Mouse (Mus musculus): ENCODE results near the gene Ncl. TPM values are rescaled to one million over a fixed set of nuclear protein-coding genes. Genes with fewer than 3 reads are reported as not detected.

The Ncl gene
- polyA plus RNA-seq, 1 experiment from 2014 or later: 270 TPM

DNA sequence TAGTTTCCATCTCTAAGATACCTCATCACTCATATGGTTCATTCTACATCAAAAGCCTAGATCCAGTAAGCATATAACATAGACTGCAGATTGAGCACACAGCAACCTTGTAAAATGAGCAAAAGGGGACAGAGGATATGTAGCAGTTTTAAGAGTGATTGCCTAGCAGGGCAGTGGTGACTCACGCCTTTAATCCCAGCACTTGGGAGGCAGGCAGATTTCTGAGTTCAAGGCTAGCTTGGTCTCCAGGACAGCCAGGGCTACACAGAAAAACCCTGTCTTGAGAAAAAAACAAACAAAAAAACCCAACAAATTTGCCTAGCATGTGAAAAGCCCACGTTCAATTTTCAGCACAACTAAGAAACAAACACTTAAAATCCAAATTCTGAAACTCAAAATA, 5.0 kb downstream of the Ncl start:
- H3K4me1 ChIP-seq (replicated peaks): peaks cover 9% of the 10 kb centered on the region
- 90% methylated on average over 2 of the region's 2 CpGs for WGBS
- DNase-seq (ENCODE audit: low spot score): no peak
- H3K9me3 ChIP-seq: no peaks in the 10 kb centered on the region
- no peak overlapping the region for H3K27ac ChIP-seq
- H3K36me3 ChIP-seq: peaks cover 88% of the 10 kb centered on the region
- H3K4me3 ChIP-seq: no peak overlapping the region
- H3K27me3 ChIP-seq (ENCODE audit: insufficient read depth, poor library complexity, severe bottlenecking): no peaks in the 10 kb centered on the region

DNA sequence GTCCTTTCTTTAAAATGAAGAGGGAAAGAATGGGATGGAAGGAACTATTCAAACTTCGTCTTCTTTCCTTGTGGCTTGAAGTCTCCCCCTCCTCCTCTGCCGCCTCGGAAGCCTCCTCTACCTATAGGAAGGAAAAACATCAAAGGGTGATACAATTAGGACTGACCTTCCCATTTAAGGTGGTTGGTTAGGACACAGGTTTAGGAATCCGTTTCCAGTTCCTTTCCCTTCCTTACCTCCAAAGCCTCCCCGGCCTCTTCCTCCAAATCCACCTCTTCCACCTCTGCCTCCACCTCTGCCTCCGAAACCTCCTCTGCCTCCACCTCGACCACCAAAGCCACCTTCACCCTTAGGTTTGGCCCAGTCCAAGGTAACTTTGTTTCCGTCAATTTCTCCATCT, 8.6 kb downstream of the Ncl start:
- Histone ChIP-seq H3K4me1 (replicated peaks) (no peaks in the 10 kb centered on the region), H3K27ac (no peak overlapping the region), H3K27me3 (ENCODE audit: insufficient read depth, poor library complexity, severe bottlenecking) (no peaks in the 10 kb centered on the region), H3K9me3 (no peaks in the 10 kb centered on the region), H3K36me3 (peaks cover 99% of the 10 kb centered on the region), H3K4me3 (no peak overlapping the region)
- DNase-seq (ENCODE audit: low spot score): no peak
- 86% methylated on average over 8 of the region's 8 CpGs for WGBS

DNA sequence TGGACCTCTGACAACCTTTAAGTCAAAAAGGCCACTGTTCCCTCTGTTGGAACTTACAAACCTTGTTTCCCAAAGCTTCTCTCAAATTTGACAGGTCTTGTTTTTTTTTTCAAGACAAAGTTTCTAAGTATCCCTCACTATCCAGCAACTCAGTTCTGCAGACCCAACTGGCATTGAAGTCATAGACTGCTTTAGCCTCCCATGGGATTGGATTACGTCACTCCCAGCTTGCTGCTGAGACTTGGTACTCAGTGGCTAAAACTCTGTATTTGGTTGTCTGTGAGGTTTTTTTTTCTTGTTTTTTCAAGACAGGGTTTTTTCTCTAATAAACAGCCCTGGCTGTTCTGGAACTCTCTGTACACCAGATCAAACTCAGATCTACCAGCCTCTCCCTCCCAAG, 9.5 kb downstream of the Ncl start:
- H3K4me3 ChIP-seq: no peak overlapping the region
- H3K9me3 ChIP-seq: no peaks in the 10 kb centered on the region
- no peak overlapping the region for H3K27ac ChIP-seq
- no peak for DNase-seq (ENCODE audit: low spot score)
- no peaks in the 10 kb centered on the region for H3K27me3 ChIP-seq (ENCODE audit: insufficient read depth, poor library complexity, severe bottlenecking)
- no peaks in the 10 kb centered on the region for H3K4me1 ChIP-seq (replicated peaks)
- H3K36me3 ChIP-seq: peaks cover 99% of the 10 kb centered on the region
- WGBS: 92% methylated on average over 1 of the region's 1 CpGs

DNA sequence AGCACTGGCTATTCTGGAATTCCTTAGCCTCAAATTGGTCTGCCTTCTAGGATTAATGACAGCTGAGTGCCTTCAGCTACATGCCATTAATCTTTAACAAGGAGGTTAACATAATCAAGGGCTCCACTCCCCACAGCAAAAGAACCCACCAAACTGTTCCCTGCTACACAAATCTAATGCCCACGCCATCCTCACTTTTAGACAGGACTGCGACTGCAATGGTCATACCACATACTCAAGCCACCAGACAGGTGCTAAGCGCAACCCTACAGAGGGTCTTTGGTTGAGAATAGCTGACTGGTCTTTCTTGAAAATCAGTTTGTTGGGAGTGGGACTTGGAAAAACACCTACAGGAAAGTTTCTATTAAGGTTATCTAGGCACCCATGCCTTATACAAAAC, 10.0 kb downstream of the Ncl start:
- no peaks in the 10 kb centered on the region for H3K4me1 ChIP-seq (replicated peaks)
- DNase-seq (ENCODE audit: low spot score): no peak
- H3K36me3 ChIP-seq: peaks cover 94% of the 10 kb centered on the region
- H3K4me3 ChIP-seq: no peak overlapping the region
- no peak overlapping the region for H3K27ac ChIP-seq
- H3K27me3 ChIP-seq (ENCODE audit: insufficient read depth, poor library complexity, severe bottlenecking): no peaks in the 10 kb centered on the region
- WGBS: 94% methylated on average over 3 of the region's 3 CpGs
- no peaks in the 10 kb centered on the region for H3K9me3 ChIP-seq

DNA sequence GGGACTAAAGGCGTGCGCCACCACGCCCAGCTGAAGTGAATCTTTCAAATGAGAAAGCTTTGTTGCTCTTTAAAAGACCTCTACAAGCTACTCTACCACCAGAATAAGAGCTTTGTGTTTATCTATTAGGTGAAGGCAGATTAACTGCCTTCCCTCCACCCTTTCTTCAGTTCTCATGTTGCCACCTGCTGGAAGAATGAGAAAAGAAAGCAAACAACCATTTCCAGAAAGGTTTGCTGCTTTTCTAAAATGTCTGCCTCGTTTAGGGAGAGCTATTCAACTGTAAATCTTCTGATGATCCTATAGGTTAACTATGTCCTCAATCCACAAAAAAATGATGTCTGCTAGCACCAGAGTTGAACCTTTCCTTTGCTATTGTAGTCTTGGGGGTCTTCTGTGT, 10.4 kb downstream of the Ncl start:
- Histone ChIP-seq H3K27me3 (ENCODE audit: insufficient read depth, poor library complexity, severe bottlenecking) (no peaks in the 10 kb centered on the region), H3K27ac (no peak overlapping the region), H3K4me1 (replicated peaks) (no peaks in the 10 kb centered on the region), H3K4me3 (no peak overlapping the region), H3K9me3 (no peaks in the 10 kb centered on the region), H3K36me3 (peaks cover 90% of the 10 kb centered on the region)
- no peak for DNase-seq (ENCODE audit: low spot score)
- WGBS: 78% methylated on average over 4 of the region's 4 CpGs

DNA sequence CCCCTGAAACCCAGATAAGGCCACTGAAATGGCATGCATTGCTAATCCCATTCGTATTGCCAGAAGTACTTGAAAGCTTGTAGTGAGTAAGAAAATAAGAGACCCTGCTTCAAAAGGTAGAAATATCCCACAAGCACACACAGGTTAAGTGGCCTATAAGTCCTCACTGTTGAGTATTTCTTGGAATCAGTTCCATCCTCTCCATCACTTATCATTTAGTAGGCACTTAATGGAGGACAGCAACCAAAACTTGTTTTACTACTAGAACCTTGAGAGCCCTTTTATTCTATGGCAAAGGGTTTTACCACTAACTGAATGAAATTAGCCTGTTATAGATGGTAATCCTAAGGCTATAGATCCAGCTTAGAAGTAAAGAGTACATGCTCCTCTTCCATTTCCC, 11.1 kb downstream of the Ncl start:
- Histone ChIP-seq H3K27me3 (ENCODE audit: insufficient read depth, poor library complexity, severe bottlenecking) (no peaks in the 10 kb centered on the region), H3K36me3 (peaks cover 83% of the 10 kb centered on the region), H3K9me3 (no peaks in the 10 kb centered on the region), H3K27ac (no peak overlapping the region), H3K4me3 (no peak overlapping the region), H3K4me1 (replicated peaks) (no peaks in the 10 kb centered on the region)
- DNase-seq (ENCODE audit: low spot score): no peak
- 55% methylated on average over 1 of the region's 1 CpGs for WGBS

DNA sequence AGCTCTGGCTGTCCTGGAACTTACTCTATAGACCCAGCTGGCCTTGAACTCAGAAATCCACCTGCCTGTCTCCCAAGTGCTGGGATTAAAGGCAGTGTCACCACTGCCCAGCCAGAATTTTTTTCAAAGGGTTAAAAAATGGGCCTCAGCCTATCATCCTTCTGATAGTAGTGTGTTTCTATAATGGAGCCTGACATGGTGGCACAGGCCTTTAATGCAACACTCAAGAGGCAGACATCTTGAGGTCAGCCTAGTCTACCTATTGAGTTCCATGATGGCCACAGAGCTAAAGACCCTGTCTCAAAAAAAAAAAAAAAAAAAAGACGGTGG, 11.5 kb downstream of the Ncl start:
- DNase-seq (ENCODE audit: low spot score): no peak
- Histone ChIP-seq H3K9me3 (no peaks in the 10 kb centered on the region), H3K36me3 (peaks cover 79% of the 10 kb centered on the region), H3K4me1 (replicated peaks) (no peaks in the 10 kb centered on the region), H3K27ac (no peak overlapping the region), H3K27me3 (ENCODE audit: insufficient read depth, poor library complexity, severe bottlenecking) (no peaks in the 10 kb centered on the region), H3K4me3 (no peak overlapping the region)
- 76% methylated on average over 1 of the region's 1 CpGs for WGBS

DNA sequence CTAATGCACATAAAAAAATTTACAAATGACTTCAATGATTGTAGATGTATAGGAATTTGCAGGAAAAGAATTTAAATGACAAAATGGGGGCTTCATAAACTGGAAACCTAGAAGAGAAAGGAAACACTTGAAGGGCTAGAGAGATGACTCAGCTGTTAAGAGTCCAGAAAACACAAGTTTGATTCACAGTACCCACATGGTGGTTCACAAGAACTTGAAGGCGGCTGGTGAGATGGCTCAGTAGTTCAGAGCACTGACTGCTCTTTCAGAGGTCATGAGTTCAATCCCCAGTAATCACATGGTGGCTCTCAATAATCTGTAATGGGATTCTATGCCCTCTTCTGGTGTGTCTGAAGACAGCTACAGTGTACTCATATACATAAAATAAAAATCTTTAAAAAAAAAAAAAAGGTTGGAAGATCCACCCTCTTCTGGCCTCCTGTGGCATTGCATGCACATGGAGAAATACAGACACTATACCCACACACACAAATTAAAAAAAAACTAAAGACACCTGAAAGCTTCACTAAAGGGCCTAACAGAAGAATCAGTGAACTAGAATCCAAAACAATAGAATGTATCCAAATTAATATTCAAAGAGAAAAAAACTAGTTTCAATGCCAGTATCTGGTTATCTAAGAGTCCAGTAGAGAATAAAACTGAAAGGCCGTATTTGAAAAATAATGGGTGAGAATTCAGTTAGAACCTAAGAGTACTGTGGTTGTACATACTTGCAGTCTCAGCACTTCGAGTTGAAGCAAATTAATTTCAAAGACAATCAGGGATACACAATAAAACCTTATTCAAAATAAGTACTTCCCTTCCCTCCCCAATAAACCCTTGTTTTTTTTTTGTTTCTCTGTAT, 12.1 kb downstream of the Ncl start:
- Histone ChIP-seq H3K27ac (no peak overlapping the region), H3K9me3 (no peaks in the 10 kb centered on the region), H3K4me3 (no peak overlapping the region), H3K36me3 (peaks cover 73% of the 10 kb centered on the region), H3K4me1 (replicated peaks) (no peaks in the 10 kb centered on the region), H3K27me3 (ENCODE audit: insufficient read depth, poor library complexity, severe bottlenecking) (no peaks in the 10 kb centered on the region)
- DNase-seq (ENCODE audit: low spot score): no peak
- 93% methylated on average over 3 of the region's 3 CpGs for WGBS

DNA sequence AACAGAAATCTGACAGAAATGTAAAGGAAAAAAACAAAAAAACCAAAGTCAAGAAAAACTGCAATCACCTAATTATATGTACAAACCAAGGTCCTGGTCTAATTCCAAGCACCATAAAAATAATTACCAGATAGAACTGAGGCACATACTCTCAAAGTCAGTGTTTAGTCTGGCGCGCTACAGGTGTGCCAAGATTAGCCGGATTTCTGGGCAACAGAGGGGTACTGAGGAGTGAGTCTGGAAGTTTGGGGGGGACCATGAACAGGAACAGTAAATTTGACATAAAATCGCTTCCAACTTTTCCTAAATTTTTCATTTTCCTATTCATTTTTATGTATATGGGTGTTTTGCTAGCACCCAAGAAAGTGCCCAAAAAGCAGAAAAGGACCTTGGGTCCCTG, 13.2 kb downstream of the Ncl start:
- H3K4me3 ChIP-seq: no peak overlapping the region
- H3K36me3 ChIP-seq: peaks cover 61% of the 10 kb centered on the region
- no peak overlapping the region for H3K27ac ChIP-seq
- no peaks in the 10 kb centered on the region for H3K9me3 ChIP-seq
- WGBS: 93% methylated on average over 4 of the region's 4 CpGs
- H3K4me1 ChIP-seq (replicated peaks): no peaks in the 10 kb centered on the region
- no peaks in the 10 kb centered on the region for H3K27me3 ChIP-seq (ENCODE audit: insufficient read depth, poor library complexity, severe bottlenecking)
- DNase-seq (ENCODE audit: low spot score): no peak

DNA sequence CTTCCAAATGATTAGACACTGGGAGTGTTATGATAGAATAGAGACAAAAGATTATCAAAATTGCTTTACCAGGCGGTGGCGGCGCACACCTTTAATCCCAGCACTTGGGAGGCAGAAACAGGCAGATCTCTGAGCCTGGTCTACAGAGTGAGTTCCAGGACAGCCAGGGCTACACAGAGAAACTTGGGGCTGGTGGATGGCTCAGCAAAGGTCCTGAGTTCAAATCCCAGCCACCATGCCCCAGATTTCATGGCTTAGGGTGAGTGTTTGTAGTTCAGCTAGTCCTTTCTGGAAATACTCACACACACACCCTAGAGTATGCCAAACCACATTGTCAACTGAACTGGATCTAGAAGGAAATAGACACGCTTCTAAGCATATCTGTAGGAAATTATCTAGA, 14.1 kb downstream of the Ncl start:
- Histone ChIP-seq H3K27ac (no peak overlapping the region), H3K4me1 (replicated peaks) (no peaks in the 10 kb centered on the region), H3K4me3 (no peak overlapping the region), H3K9me3 (no peaks in the 10 kb centered on the region), H3K36me3 (peaks cover 52% of the 10 kb centered on the region), H3K27me3 (ENCODE audit: insufficient read depth, poor library complexity, severe bottlenecking) (no peaks in the 10 kb centered on the region)
- WGBS: 93% methylated on average over 4 of the region's 4 CpGs
- no peak for DNase-seq (ENCODE audit: low spot score)

DNA sequence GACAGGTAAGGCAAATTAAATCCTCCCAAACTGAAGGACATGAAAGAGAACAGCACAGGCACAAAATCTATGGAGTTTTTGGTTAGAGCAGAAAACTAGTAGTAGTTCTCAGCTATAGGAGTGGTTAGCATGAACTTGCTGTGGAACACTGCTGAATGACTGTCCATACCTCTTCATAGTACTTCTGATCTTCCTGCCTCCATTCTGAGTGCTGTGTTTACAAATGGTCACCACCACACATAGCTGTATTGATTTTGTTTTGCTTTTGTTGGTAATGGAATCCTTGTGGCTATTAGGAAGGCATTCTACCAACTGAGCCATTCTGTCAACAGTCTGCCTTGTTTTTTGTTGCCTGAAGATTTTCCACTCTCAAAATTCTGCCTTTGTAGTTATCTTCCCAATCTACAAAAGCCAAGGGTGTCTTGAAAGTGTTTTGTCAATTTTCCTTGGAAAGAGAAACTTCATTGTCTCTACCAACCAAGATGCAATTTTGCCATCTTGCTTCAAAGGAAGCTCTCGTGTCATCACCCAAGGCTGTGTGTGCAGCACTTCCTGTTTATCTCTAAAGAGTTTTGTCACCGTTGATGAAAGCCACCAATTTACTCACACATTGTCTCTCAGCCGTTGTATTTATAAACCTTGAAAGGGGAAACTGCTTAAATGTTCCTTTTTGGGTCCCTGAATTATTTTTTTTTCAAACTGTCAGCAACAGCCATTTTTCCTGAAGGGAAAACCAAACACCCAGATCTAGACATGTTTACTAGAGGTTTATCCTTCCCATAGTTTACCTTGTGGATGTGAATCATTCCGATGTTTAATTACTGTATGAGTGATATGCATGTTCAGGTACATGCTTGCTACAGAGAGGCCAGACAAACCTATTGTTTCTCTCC, 15.0 kb downstream of the Ncl start:
- peaks cover 44% of the 10 kb centered on the region for H3K36me3 ChIP-seq
- H3K4me1 ChIP-seq (replicated peaks): no peaks in the 10 kb centered on the region
- no peaks in the 10 kb centered on the region for H3K9me3 ChIP-seq
- H3K27ac ChIP-seq: no peak overlapping the region
- H3K4me3 ChIP-seq: no peak overlapping the region
- WGBS: 75% methylated on average over 4 of the region's 4 CpGs
- no peaks in the 10 kb centered on the region for H3K27me3 ChIP-seq (ENCODE audit: insufficient read depth, poor library complexity, severe bottlenecking)
- DNase-seq (ENCODE audit: low spot score): no peak

DNA sequence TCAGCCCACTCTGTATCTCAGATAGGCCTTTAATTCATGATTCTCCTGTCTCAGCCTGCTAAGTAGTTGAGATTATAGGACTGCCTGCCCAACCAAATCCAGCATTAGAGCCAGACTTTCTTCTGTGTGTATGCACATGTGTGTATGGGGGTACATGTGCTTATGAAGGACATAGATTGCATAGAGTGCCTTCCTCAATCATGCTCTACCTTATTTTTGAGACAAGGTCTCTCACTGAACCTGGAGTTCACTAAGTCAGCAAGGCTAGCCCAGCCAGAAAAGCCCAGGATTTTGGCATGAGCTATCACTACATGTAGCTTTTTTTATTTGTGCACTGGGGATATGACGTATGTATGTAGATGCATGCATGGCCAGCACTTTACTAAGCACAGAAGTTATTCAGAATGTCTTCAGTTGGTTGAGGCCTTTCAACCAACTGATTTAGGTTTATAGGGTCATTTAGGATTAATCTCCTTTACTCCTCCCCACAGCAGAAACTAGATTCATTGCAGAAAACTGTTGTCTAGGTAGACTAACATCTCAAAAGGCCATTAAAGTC, 16.0 kb downstream of the Ncl start:
- DNase-seq (ENCODE audit: low spot score): no peak
- 93% methylated on average over 1 of the region's 1 CpGs for WGBS

DNA sequence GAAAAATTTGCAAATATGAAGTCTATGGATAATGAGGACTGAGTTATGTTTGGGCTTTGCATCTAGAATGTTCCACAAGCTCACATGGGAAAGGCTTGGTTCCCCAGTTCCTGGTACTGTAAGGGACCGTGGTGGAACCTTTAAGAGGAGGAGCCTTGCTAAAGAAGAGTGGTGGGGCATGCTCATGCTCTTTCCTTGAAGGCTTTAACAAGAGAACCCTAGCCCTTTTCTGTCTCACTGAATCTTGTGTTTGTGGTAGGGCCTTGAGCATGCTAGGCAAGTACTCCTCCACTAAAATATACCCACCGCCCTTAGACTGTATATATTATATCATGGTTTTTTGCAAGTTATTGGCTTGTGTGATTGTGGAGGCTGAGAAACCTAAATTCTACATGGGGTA, 16.8 kb downstream of the Ncl start:
- WGBS: 91% methylated on average over 2 of the region's 2 CpGs
- H3K36me3 ChIP-seq: peaks cover 25% of the 10 kb centered on the region
- no peaks in the 10 kb centered on the region for H3K27me3 ChIP-seq (ENCODE audit: insufficient read depth, poor library complexity, severe bottlenecking)
- no peaks in the 10 kb centered on the region for H3K9me3 ChIP-seq
- no peak overlapping the region for H3K27ac ChIP-seq
- no peak overlapping the region for H3K4me3 ChIP-seq
- DNase-seq (ENCODE audit: low spot score): no peak
- H3K4me1 ChIP-seq (replicated peaks): no peaks in the 10 kb centered on the region

More for the DNA sequence above, 16.0 kb downstream of the Ncl start:
- Histone ChIP-seq H3K4me1 (replicated peaks) (no peaks in the 10 kb centered on the region), H3K27ac (no peak overlapping the region), H3K4me3 (no peak overlapping the region), H3K36me3 (peaks cover 33% of the 10 kb centered on the region), H3K9me3 (no peaks in the 10 kb centered on the region), H3K27me3 (ENCODE audit: insufficient read depth, poor library complexity, severe bottlenecking) (no peaks in the 10 kb centered on the region)

All from hindbrain, embryonic 10.5 days (tissue).